10 mouse cellular contexts compared by ENCODE assay signal in the genomic region with DNA sequence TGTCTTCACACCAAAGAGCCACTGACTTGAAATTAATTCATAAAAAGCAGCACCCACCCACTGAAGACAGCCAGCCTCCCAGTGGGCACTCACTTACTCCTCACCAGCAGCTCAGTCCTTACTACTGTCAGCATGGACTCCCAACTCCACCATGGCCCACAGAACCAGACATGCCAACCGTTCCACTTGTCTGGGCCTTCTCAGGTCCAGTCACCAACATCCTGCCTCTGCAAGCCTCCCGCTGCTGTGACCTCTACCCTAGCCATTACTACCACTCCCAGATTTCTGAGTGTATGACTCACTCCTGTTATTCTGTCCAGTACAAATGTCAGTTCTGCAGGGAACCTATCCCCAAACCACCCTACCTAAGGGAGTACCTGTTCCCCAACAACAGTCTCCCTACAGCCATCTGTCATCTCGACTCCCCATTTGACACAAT. TPM values are rescaled to one million over a fixed set of nuclear protein-coding genes. Genes with fewer than 3 reads are reported as not detected.
DNase-seq lines count a peak whose midpoint lies in the region; ATAC-seq and TF ChIP-seq lines count a peak whose summit lies in the region.
"Had no signal": no experiment of that assay in that cellular context is flagged by ENCODE, and none has a peak within 500 bp of the region (broad histone marks: within the 10 kb centered on the region; RNA-seq: fewer than 3 reads in every experiment).

No protein-coding gene starts in this region.

- TF ChIP-seq CTCF in hindbrain, postnatal 0 days (IDR thresholded peaks at IDR 0.05; ENCODE audit: low read depth) = no peak
- no peak for TF ChIP-seq CTCF in CH12.LX (conservative IDR thresholded peaks at IDR 0.05 in 1 of 2, IDR thresholded peaks at IDR 0.05 in 1 of 2; ENCODE audit: low read depth in 2 of 2, low read length in 2 of 2)

- DNase-seq in adrenal gland, adult 2 months = peak; percentile 68
- DNase-seq in adrenal gland, adult 8-10 months = no peak
- DNase-seq in hindbrain, postnatal 0 days (ENCODE audit: low spot score) = no peak
- no peak for DNase-seq in hindbrain, embryonic 11.5 days (ENCODE audit: low spot score)
- DNase-seq in CH12.LX (ENCODE audit: extremely low read depth) = no peak
- no peak for DNase-seq in spleen, postnatal 36 days (ENCODE audit: low spot score in 2 of 2)
- DNase-seq: B cell, adult 2 months; kidney, adult 2 months had no signal

- peaks cover 74% of the 10 kb centered on the region for H3K79me2 ChIP-seq in CH12.LX (replicated peaks; ENCODE audit: control insufficient read depth, extremely low read depth, insufficient read depth, poor library complexity, severe bottlenecking)

- 76% methylated on average over 3 of the region's 3 CpGs for WGBS in hindbrain, postnatal 0 days
- WGBS in hindbrain, embryonic 11.5 days = 85% methylated on average over 3 of the region's 3 CpGs
- 66% methylated on average over 3 of the region's 3 CpGs for WGBS in intestine, embryonic 15.5 days

- no peak overlapping the region for H3K4me3 ChIP-seq in hindbrain, postnatal 0 days (ENCODE audit: low read length)
- no peak overlapping the region for H3K4me3 ChIP-seq in hindbrain, embryonic 11.5 days (ENCODE audit: low read depth, low read length)
- no peak overlapping the region for H3K4me3 ChIP-seq in CH12.LX (replicated peaks in 1 of 3; ENCODE audit: low read depth in 2 of 3, low read length in 2 of 3, poor library complexity in 1 of 3)
- no peak overlapping the region for H3K4me3 ChIP-seq in intestine, embryonic 15.5 days (replicated peaks)

- H3K4me1 ChIP-seq in hindbrain, postnatal 0 days (ENCODE audit: insufficient read depth, low read length) = 0 out of 2 replicates have a peak, but pooled peaks cover 10% of the 10 kb centered on the region
- no peaks in the 10 kb centered on the region for H3K4me1 ChIP-seq in hindbrain, embryonic 11.5 days (replicated peaks; ENCODE audit: control insufficient read depth, insufficient read depth, low read length)
- peaks cover 33 to 69% of the 10 kb centered on the region in 2 experiments for H3K4me1 ChIP-seq in CH12.LX (ENCODE audit: control insufficient read depth in 1 of 2, insufficient read depth in 2 of 2)
- peaks cover 13% of the 10 kb centered on the region for H3K4me1 ChIP-seq in intestine, embryonic 15.5 days (replicated peaks)

- TF ChIP-seq POLR2A in CH12.LX (IDR thresholded peaks at IDR 0.05; ENCODE audit: low read depth, low read length) = no peak

- H3K9me3 ChIP-seq in hindbrain, postnatal 0 days (ENCODE audit: low read length) = no peaks in the 10 kb centered on the region
- no peaks in the 10 kb centered on the region for H3K9me3 ChIP-seq in hindbrain, embryonic 11.5 days (ENCODE audit: control insufficient read depth, low read length)
- H3K9me3 ChIP-seq in CH12.LX (replicated peaks; ENCODE audit: low read length) = no peaks in the 10 kb centered on the region
- no peaks in the 10 kb centered on the region for H3K9me3 ChIP-seq in intestine, embryonic 15.5 days

- no peak for TF ChIP-seq EP300 in CH12.LX (IDR thresholded peaks at IDR 0.05; ENCODE audit: low read length)

- dilution Hi-C loops in CH12.LX (cut with MboI; ENCODE audit: extremely low pct_ligation_motif_present, extremely low pct_unique_long_range_greater_than_20kb, low sequenced_read_pairs) = no loop called here

- H3K9ac ChIP-seq in hindbrain, postnatal 0 days (replicated peaks; ENCODE audit: low read length) = no peak overlapping the region
- H3K9ac ChIP-seq in hindbrain, embryonic 11.5 days (ENCODE audit: low read depth, low read length) = no peak overlapping the region
- no peak overlapping the region for H3K9ac ChIP-seq in CH12.LX (ENCODE audit: insufficient read depth, low read depth)
- H3K9ac ChIP-seq in intestine, embryonic 15.5 days = no peak overlapping the region

- ATAC-seq in hindbrain, postnatal 0 days = no peak
- ATAC-seq in hindbrain, embryonic 11.5 days (ENCODE audit: low FRiP score) = no peak
- ATAC-seq in intestine, embryonic 15.5 days = peak; percentile 51
- no peak for ATAC-seq in megakaryocyte, adult 5-6 weeks (ENCODE audit: poor library complexity, severe bottlenecking)

- H3K27me3 ChIP-seq in hindbrain, postnatal 0 days (ENCODE audit: insufficient read depth, low read length) = no peaks in the 10 kb centered on the region
- H3K27me3 ChIP-seq in hindbrain, embryonic 11.5 days (ENCODE audit: control insufficient read depth, insufficient read depth, low read length) = no peaks in the 10 kb centered on the region
- H3K27me3 ChIP-seq in CH12.LX (replicated peaks) = no peaks in the 10 kb centered on the region
- H3K27me3 ChIP-seq in intestine, embryonic 15.5 days (replicated peaks) = no peaks in the 10 kb centered on the region

- in situ Hi-C loops in CH12.LX (cut with MboI; ENCODE audit: low pct_ligation_motif_present, low pct_unique_long_range_greater_than_20kb, low sequenced_read_pairs) = no loop called here

- no peak for TF ChIP-seq RAD21 in CH12.LX (IDR thresholded peaks at IDR 0.05; ENCODE audit: low read depth, low read length)

- peaks cover 9% of the 10 kb centered on the region; the same call in 1 of the 2 replicates for H3K36me3 ChIP-seq in hindbrain, postnatal 0 days (ENCODE audit: insufficient read depth, low read length)
- 0 out of 2 replicates have a peak, but pooled peaks cover 5% of the 10 kb centered on the region for H3K36me3 ChIP-seq in hindbrain, embryonic 11.5 days (ENCODE audit: control insufficient read depth, insufficient read depth, low read length)
- H3K36me3 ChIP-seq in CH12.LX (replicated peaks in 1 of 2; ENCODE audit: control insufficient read depth in 1 of 2, insufficient read depth in 1 of 2, low read length in 1 of 2) = peaks cover 9 to 33% of the 10 kb centered on the region in 2 experiments
- H3K36me3 ChIP-seq in intestine, embryonic 15.5 days = peaks cover 6% of the 10 kb centered on the region

- H3K4me2 ChIP-seq in hindbrain, postnatal 0 days (ENCODE audit: low read depth, low read length) = no peak overlapping the region
- H3K4me2 ChIP-seq in hindbrain, embryonic 11.5 days (replicated peaks; ENCODE audit: low read depth, low read length) = no peak overlapping the region
- no peak overlapping the region for H3K4me2 ChIP-seq in CH12.LX (ENCODE audit: insufficient read depth, low read depth, poor library complexity, severe bottlenecking)
- no peak overlapping the region for H3K4me2 ChIP-seq in intestine, embryonic 15.5 days (replicated peaks)

- peak overlapping the region; percentile 56; the same call in 1 of the 2 replicates for H3K27ac ChIP-seq in hindbrain, postnatal 0 days
- H3K27ac ChIP-seq in hindbrain, embryonic 11.5 days (ENCODE audit: low read depth, low read length) = no peak overlapping the region
- no peak overlapping the region for H3K27ac ChIP-seq in CH12.LX (ENCODE audit: insufficient read depth, low read depth)
- H3K27ac ChIP-seq in intestine, embryonic 15.5 days = peak overlapping the region; percentile 60

TF ChIP-seq in CH12.LX, 34 proteins besides CTCF, POLR2A, EP300 and RAD21:
- TF ChIP-seq PAX5 (IDR thresholded peaks at IDR 0.05; ENCODE audit: low read length) (no peak), CHD2 (IDR thresholded peaks at IDR 0.05; ENCODE audit: low read length) (0 out of 2 replicates have a peak, but pooled peaks have one; percentile 3)

RNA-seq across cellular contexts. Expression of a gene that starts 21.0 kb away (rescaled TPM):
- 10 to 100 TPM; 71.4 to 81.3 TPM for total RNA-seq in adrenal gland, adult 2 months (2021)
- 28.1 and 29.3 TPM in 2 replicates for polyA plus RNA-seq in adrenal gland, adult 2 months (2012; rRNA removed)
- 10 to 100 TPM; 72.1 to 80.4 (median 78.2) TPM for total RNA-seq in adrenal gland, adult 8-10 months (2022)
- 78.4 and 89.7 TPM in 2 replicates for total RNA-seq in hindbrain, postnatal 0 days (2014; rRNA removed)
- polyA plus RNA-seq in hindbrain, postnatal 0 days (2015; fragmentation: Nextera tagmentation; extraction: Ambion mirVana) = 284 and 287 TPM in 2 replicates
- 195 and 202 TPM in 2 replicates for polyA plus RNA-seq in hindbrain, embryonic 11.5 days (2014; fragmentation: Nextera tagmentation; extraction: Ambion mirVana)
- 17.0 and 20.8 TPM in 2 replicates for total RNA-seq in CH12.LX (2012; rRNA removed)
- 64.1 and 70.4 TPM in 2 replicates for total RNA-seq in CH12.LX (2014; rRNA removed)
- 41.0 and 46.2 TPM in 2 replicates for polyA plus RNA-seq in CH12.LX (2012; ENCODE audit: insufficient read length, low read depth)
- polyA plus RNA-seq in intestine, embryonic 15.5 days (2015; fragmentation: Nextera tagmentation; extraction: Ambion mirVana) = 209 and 246 TPM in 2 replicates
- 109 and 136 TPM in 2 replicates for total RNA-seq in megakaryocyte, adult 5-6 weeks (2015)
- 44.2 and 56.7 TPM in 2 replicates for total RNA-seq in megakaryocyte, adult 5-6 weeks (2017)

Comparison
In these comparisons a context has a peak if more than half of its experiments do, and no peak if none do; other contexts are left out.
1. H3K27ac ChIP-seq: peak in hindbrain, postnatal 0 days (single experiment) and intestine, embryonic 15.5 days (single experiment); none in hindbrain, embryonic 11.5 days (single experiment) and CH12.LX (single experiment).